Mouse (Mus musculus): ENCODE measurements around the gene Bri3.

Gene Bri3

GRCm38 (mm10) chr5:144439286-144440040, 195.2 kb downstream of the Bri3 start:
- DNase-seq (ENCODE audit: low spot score) = no peak

- no peak for DNase-seq (ENCODE audit: low spot score)
Observed at GRCm38 (mm10) chr5:144441831-144442271, 197.6 kb downstream of the Bri3 start.

GRCm38 (mm10) chr5:144446475-144447225, 202.4 kb downstream of the Bri3 start:
- no peak for DNase-seq (ENCODE audit: low spot score)

- DNase-seq (ENCODE audit: low spot score) = no peak
Observed at GRCm38 (mm10) chr5:144447226-144447616, 203.0 kb downstream of the Bri3 start.

GRCm38 (mm10) chr5:144447975-144448374, 203.7 kb downstream of the Bri3 start:
- DNase-seq (ENCODE audit: low spot score) = no peak

- DNase-seq (ENCODE audit: low spot score) = no peak
Observed at GRCm38 (mm10) chr5:144452776-144453455, 208.7 kb downstream of the Bri3 start.

DNA sequence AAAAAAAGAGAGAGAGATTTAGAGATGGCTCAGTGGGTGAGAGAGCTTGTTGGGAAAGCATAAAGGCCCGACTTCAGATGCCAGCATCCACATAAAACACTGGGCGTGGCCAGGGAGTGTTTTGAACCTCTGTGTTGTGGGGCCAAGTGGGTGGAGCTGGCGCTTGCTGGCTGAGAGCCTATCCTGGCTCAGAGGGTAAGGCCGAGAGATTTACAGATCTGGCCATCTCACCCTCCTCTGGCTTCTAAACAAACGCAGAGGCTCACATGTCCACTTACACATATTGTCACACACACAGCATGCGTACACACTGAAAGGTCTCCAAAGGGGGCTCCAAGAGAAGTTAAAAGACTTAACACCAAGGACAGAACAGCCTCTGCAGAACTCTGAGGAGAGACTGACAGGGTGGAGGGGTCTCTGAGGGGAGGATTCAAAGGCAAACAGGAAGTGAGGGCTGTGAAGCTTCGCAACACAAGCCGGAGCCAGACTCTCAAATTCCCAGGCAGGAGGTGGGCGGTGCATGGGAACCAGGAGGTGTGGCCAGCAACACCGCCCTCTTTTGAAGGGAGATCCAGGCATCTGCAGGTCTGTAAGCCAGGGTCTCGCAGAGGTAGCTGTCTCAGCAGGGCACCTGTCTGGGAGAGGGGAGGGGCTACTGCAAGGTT, 213.5 kb downstream of the Bri3 start:
- no peak for DNase-seq (ENCODE audit: low spot score)

DNA sequence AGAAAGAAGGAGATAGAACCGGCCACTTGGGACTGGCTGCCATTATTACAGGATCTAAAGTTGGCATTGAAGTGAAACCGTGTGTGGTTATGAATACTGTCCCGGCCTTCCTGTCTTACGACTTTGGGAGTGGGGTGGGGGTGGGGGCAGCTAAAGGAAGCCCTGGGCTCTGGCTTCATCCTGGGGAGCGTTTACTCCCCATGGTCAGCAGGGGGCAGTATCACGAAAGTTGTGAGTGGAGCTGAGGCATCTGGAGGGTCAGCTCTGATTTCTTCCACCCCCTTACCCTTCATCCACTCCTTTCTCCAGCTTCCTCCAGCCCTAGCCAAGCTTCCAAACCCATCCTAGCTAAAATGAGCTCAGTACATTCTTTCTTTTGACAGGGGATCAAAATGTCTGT, 222.8 kb downstream of the Bri3 start:
- DNase-seq (ENCODE audit: low spot score) = no peak

- no peak for DNase-seq (ENCODE audit: low spot score)
Observed at GRCm38 (mm10) chr5:144473056-144473455, 228.8 kb downstream of the Bri3 start.

DNA sequence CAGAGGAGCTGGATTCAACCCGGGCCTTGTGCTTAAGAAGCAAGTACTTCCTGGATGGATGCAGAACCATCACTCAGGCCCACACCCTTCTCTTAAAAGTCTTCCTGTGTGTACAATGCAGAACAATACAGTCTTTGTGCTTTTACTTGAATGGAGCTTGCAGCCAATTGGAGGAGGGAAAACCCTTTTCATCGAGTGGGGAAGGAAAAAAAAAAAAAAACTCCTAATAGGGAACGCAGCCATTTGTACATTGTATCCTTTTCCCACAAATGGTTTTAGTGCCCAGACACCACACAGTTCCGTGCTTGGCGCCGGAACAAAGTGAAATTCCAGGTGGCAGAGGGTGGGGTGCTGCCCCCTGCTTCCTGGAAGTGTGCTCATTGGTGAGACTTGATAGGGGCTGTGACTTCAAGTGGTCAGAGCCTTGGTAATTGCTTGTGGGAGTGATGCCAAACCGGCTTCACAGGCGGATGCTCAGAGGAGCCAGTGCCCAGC, 235.5 kb downstream of the Bri3 start:
- DNase-seq (ENCODE audit: low spot score) = no peak

- DNase-seq (ENCODE audit: low spot score) = no peak
Observed at GRCm38 (mm10) chr5:144483659-144484375, 239.6 kb downstream of the Bri3 start.

DNA sequence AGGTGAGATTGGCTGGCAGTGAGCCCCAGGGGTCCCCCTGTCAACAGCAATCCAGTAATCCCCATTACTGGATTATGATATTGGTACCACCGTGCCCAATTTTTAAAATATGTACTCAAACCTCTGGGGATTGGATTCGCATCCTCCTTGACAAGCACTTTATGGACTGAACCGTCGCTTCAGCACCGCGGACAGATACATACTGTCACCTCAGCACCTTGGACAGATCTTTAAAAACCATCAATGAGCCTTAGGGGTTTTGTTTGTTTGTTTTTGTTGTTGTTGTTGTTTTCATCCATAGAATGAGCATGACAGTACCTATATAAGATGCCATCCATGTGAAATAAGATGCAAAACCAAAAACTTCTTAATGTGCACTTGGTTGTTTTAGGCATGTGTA, 247.1 kb downstream of the Bri3 start:
- DNase-seq (ENCODE audit: low spot score) = no peak
